ENCODE assay signal across 8 mouse cellular contexts in genomic region chr12:8674377-8674864, GRCm38 (mm10). TPM values are rescaled to one million over a fixed set of nuclear protein-coding genes. Genes with fewer than 3 reads are reported as not detected.
DNase-seq lines count a peak whose midpoint lies in the region; ATAC-seq lines count a peak whose summit lies in the region.

No protein-coding gene starts in this region.

- H3K9ac ChIP-seq in liver, embryonic 11.5 days (ENCODE audit: low read depth, low read length): peak overlapping the region; percentile 97
- H3K9ac ChIP-seq in midbrain, embryonic 16.5 days (ENCODE audit: low read depth, low read length): peak overlapping the region; percentile 98
- peak overlapping the region; percentile 100 for H3K9ac ChIP-seq in stomach, embryonic 16.5 days (ENCODE audit: low read length)

- no peaks in the 10 kb centered on the region for H3K9me3 ChIP-seq in liver, embryonic 11.5 days (ENCODE audit: control insufficient read depth, low read length)
- H3K9me3 ChIP-seq in midbrain, embryonic 16.5 days (replicated peaks; ENCODE audit: control insufficient read depth, low read length, poor library complexity, severe bottlenecking): no peaks in the 10 kb centered on the region
- no peaks in the 10 kb centered on the region for H3K9me3 ChIP-seq in stomach, embryonic 16.5 days (replicated peaks; ENCODE audit: control insufficient read depth, low read length)

- H3K36me3 ChIP-seq in liver, embryonic 11.5 days (ENCODE audit: control insufficient read depth, insufficient read depth, low read length): no peaks in the 10 kb centered on the region
- no peaks in the 10 kb centered on the region for H3K36me3 ChIP-seq in midbrain, embryonic 16.5 days (ENCODE audit: control insufficient read depth, insufficient read depth, low read length)
- H3K36me3 ChIP-seq in stomach, embryonic 16.5 days (ENCODE audit: control insufficient read depth, insufficient read depth, low read length): no peaks in the 10 kb centered on the region

- H3K4me2 ChIP-seq in liver, embryonic 11.5 days: peak overlapping the region; percentile 86
- peak overlapping the region; percentile 83 for H3K4me2 ChIP-seq in midbrain, embryonic 16.5 days (ENCODE audit: low read length)
- H3K4me2 ChIP-seq in stomach, embryonic 16.5 days (ENCODE audit: low read depth, low read length): peak overlapping the region; percentile 68

- peak overlapping the region; percentile 95 for H3K27ac ChIP-seq in liver, embryonic 11.5 days (ENCODE audit: low read depth, low read length)
- H3K27ac ChIP-seq in midbrain, embryonic 16.5 days (ENCODE audit: low read length): peak overlapping the region; percentile 99
- peak overlapping the region; percentile 97 for H3K27ac ChIP-seq in stomach, embryonic 16.5 days (ENCODE audit: low read length)

- DNase-seq in layer of hippocampus, adult 11-12 months (ENCODE audit: low spot score): peak; percentile 47
- DNase-seq in layer of hippocampus, adult 9-10 months (ENCODE audit: low spot score): no peak
- DNase-seq in cerebellum, adult 8-10 months: peak; percentile 57
- DNase-seq in frontal cortex, postnatal 10 days (ENCODE audit: low spot score in 2 of 2): peak; percentile 31 to 62
- peak; percentile 77 for DNase-seq in liver, embryonic 11.5 days (ENCODE audit: low spot score)

- H3K4me1 ChIP-seq in liver, embryonic 11.5 days (replicated peaks; ENCODE audit: control insufficient read depth, insufficient read depth, low read length): peaks cover 12% of the 10 kb centered on the region
- peaks cover 25% of the 10 kb centered on the region for H3K4me1 ChIP-seq in midbrain, embryonic 16.5 days (ENCODE audit: control insufficient read depth, insufficient read depth, low read length)
- H3K4me1 ChIP-seq in stomach, embryonic 16.5 days (ENCODE audit: control insufficient read depth, insufficient read depth, low read length): peaks cover 18% of the 10 kb centered on the region

- peak overlapping the region; percentile 90 for H3K4me3 ChIP-seq in liver, embryonic 11.5 days (ENCODE audit: low read depth, low read length)
- H3K4me3 ChIP-seq in midbrain, embryonic 16.5 days (ENCODE audit: low read depth, low read length): peak overlapping the region; percentile 92
- H3K4me3 ChIP-seq in stomach, embryonic 16.5 days (replicated peaks; ENCODE audit: low read length): peak overlapping the region; percentile 90

- ATAC-seq in inflammation-experienced regulatory T-cells, adult 6 months: peak; percentile 36
- ATAC-seq in liver, embryonic 11.5 days (replicated peaks; ENCODE audit: low FRiP score): peak; percentile 80
- peak; percentile 83 for ATAC-seq in midbrain, embryonic 16.5 days
- ATAC-seq in stomach, embryonic 16.5 days (ENCODE audit: insufficient read depth, low FRiP score): peak; percentile 84

- WGBS in liver, embryonic 11.5 days: 1% methylated on average over 55 of the region's 62 CpGs
- under 1% methylated on average over 39 of the region's 62 CpGs for WGBS in midbrain, embryonic 16.5 days
- under 1% methylated on average over 60 of the region's 62 CpGs for WGBS in stomach, embryonic 16.5 days

- H3K27me3 ChIP-seq in liver, embryonic 11.5 days (replicated peaks; ENCODE audit: control insufficient read depth, insufficient read depth, low read length): no peaks in the 10 kb centered on the region
- no peaks in the 10 kb centered on the region for H3K27me3 ChIP-seq in midbrain, embryonic 16.5 days (ENCODE audit: control insufficient read depth, insufficient read depth, low read depth, low read length)
- H3K27me3 ChIP-seq in stomach, embryonic 16.5 days (ENCODE audit: control insufficient read depth, insufficient read depth, low read length): no peaks in the 10 kb centered on the region

RNA-seq across cellular contexts. Expression of gene Pum2, which starts 0.5 kb away (rescaled TPM):
- 10 to 100 TPM; 60.6 to 67.0 (median 65.5) TPM for polyA plus RNA-seq in inflammation-experienced regulatory T-cells, adult 6 months (2017; shearing (Covaris generic))
- 47.3 and 47.7 TPM in 2 replicates for polyA plus RNA-seq in liver, embryonic 11.5 days (2014; fragmentation: Nextera tagmentation; extraction: Ambion mirVana)
- polyA plus RNA-seq in midbrain, embryonic 16.5 days (2015; fragmentation: Nextera tagmentation; extraction: Ambion mirVana): 48.9 and 55.1 TPM in 2 replicates
- polyA plus RNA-seq in stomach, embryonic 16.5 days (2015; fragmentation: Nextera tagmentation; extraction: Ambion mirVana): 43.7 and 44.5 TPM in 2 replicates
